Mouse (Mus musculus) gonadal fat pad, adult 2 months (tissue): Measurements from ENCODE around the gene Rgs4. TPM values are rescaled to one million over a fixed set of nuclear protein-coding genes. Genes with fewer than 3 reads are reported as not detected.

ENCODE experiments used
- DNase-seq: peaks from one replicate; pipeline ENCODE4 v3.0.0-alpha.2; 2012; ENCODE audit warnings: low read depth
- polyA plus RNA-seq: library from polyadenylated mRNA; depleted of rRNA; stranded (reverse); fragments of >200 nt; gene quantifications from 2 replicates; pipeline ENCODE4 v1.2.3, GENCODE M21; 2012; rRNA removed

Gene Rgs4
- polyA plus RNA-seq: 4.8 and 5.6 TPM in 2 replicates

GRCm38 (mm10) chr1:169747473-169747872, at the start of gene Rgs4:
Rgs4 (minus strand) TSS chr1:169747642.
- DNase-seq: no peak

GRCm38 (mm10) chr1:169792437-169792836, 45.0 kb upstream of the Rgs4 start:
- no peak for DNase-seq

GRCm38 (mm10) chr1:169785981-169786380, 38.5 kb upstream of the Rgs4 start:
- no peak for DNase-seq

GRCm38 (mm10) chr1:169776566-169776965, 29.1 kb upstream of the Rgs4 start:
- DNase-seq: no peak

- no peak for DNase-seq
Measured at GRCm38 (mm10) chr1:169764619-169764955, 17.1 kb upstream of the Rgs4 start.

- DNase-seq: no peak
Measured at GRCm38 (mm10) chr1:169763858-169764618, 16.6 kb upstream of the Rgs4 start.

GRCm38 (mm10) chr1:169762524-169762923, 15.1 kb upstream of the Rgs4 start:
- DNase-seq: no peak

- no peak for DNase-seq
Measured at GRCm38 (mm10) chr1:169756532-169756931, 9.1 kb upstream of the Rgs4 start.

GRCm38 (mm10) chr1:169752395-169752794, 5.0 kb upstream of the Rgs4 start:
- DNase-seq: no peak

GRCm38 (mm10) chr1:169748439-169748838, 997 bp upstream of the Rgs4 start:
- DNase-seq: no peak

- no peak for DNase-seq
Measured at GRCm38 (mm10) chr1:169747902-169748301, 460 bp upstream of the Rgs4 start.

GRCm38 (mm10) chr1:169741147-169741546, 6.3 kb downstream of the Rgs4 start:
- DNase-seq: no peak

GRCm38 (mm10) chr1:169737231-169737630, 10.2 kb downstream of the Rgs4 start:
- no peak for DNase-seq

GRCm38 (mm10) chr1:169736139-169736538, 11.3 kb downstream of the Rgs4 start:
- no peak for DNase-seq

- no peak for DNase-seq
Measured at GRCm38 (mm10) chr1:169730599-169731100, 16.8 kb downstream of the Rgs4 start.

GRCm38 (mm10) chr1:169726319-169726718, 21.1 kb downstream of the Rgs4 start:
- DNase-seq: no peak

- no peak for DNase-seq
Measured at GRCm38 (mm10) chr1:169721836-169722235, 25.6 kb downstream of the Rgs4 start.

- no peak for DNase-seq
Measured at GRCm38 (mm10) chr1:169704395-169705087, 42.9 kb downstream of the Rgs4 start.

- DNase-seq: no peak
Measured at GRCm38 (mm10) chr1:169699184-169699583, 48.3 kb downstream of the Rgs4 start.

GRCm38 (mm10) chr1:169697236-169697635, 50.2 kb downstream of the Rgs4 start:
- DNase-seq: no peak

GRCm38 (mm10) chr1:169695356-169695755, 52.1 kb downstream of the Rgs4 start:
- no peak for DNase-seq

- DNase-seq: no peak
Measured at GRCm38 (mm10) chr1:169693537-169693936, 53.9 kb downstream of the Rgs4 start.

- no peak for DNase-seq
Measured at GRCm38 (mm10) chr1:169693040-169693439, 54.4 kb downstream of the Rgs4 start.
